Mouse (Mus musculus) C2C12 (cell line): Measurements from ENCODE around the gene Vipas39. TPM values are rescaled to one million over a fixed set of nuclear protein-coding genes. Genes with fewer than 3 reads are reported as not detected.

Source experiments
- H3K27me3 ChIP-seq: one replicate; pipeline ENCODE4 v1.6.1; 2011; ENCODE audit not compliant: control insufficient read depth, insufficient read depth, insufficient read length
- H3K36me3 ChIP-seq: one replicate; pipeline ENCODE4 v1.6.1; 2011; ENCODE audit not compliant: control insufficient read depth, insufficient read depth
- H3K4me3 ChIP-seq: one replicate; pipeline ENCODE4 v1.5.1; 2011; ENCODE audit warnings: mild to moderate bottlenecking, control low read depth; ENCODE audit not compliant: poor library complexity, insufficient read depth, severe bottlenecking
- H3K79me2 ChIP-seq: one replicate; pipeline ENCODE4 v1.6.1; 2011; ENCODE audit not compliant: control insufficient read depth, insufficient read depth
- H3K79me3 ChIP-seq: one replicate; pipeline ENCODE4 v1.6.1; 2011; ENCODE audit warnings: low read depth, control low read depth
- H3ac ChIP-seq: one replicate; pipeline ENCODE3; 2011; ENCODE audit warnings: low read depth; ENCODE audit not compliant: control insufficient read depth, insufficient read length
- CEBPB ChIP-seq: IDR thresholded peaks from one replicate; pipeline ENCODE4 v1.6.1; 2011; ENCODE audit warnings: low read depth, mild to moderate bottlenecking, control low read depth, moderate library complexity
- CTCF ChIP-seq: IDR thresholded peaks from one replicate; pipeline ENCODE4 v1.5.1; 2011; ENCODE audit not compliant: control insufficient read depth, insufficient read depth, insufficient read length
- FOSL1 ChIP-seq: IDR thresholded peaks from one replicate; pipeline ENCODE4 v1.8.0; 2011; ENCODE audit warnings: mild to moderate bottlenecking, low read length; ENCODE audit not compliant: poor library complexity, insufficient read depth, severe bottlenecking
- MAX ChIP-seq: IDR thresholded peaks from one replicate; pipeline ENCODE4 v1.6.1; 2011; ENCODE audit warnings: mild to moderate bottlenecking, control low read depth
- MYOD1 ChIP-seq: IDR thresholded peaks from one replicate; pipeline ENCODE4 v1.6.1; 2011; ENCODE audit warnings: low read depth; ENCODE audit not compliant: control insufficient read depth, insufficient read length
- MYOG ChIP-seq: IDR thresholded peaks from one replicate; pipeline ENCODE4 v1.6.1; 2011; ENCODE audit not compliant: control insufficient read depth, insufficient read length; ENCODE audit errors: extremely low read depth
- USF1 ChIP-seq: IDR thresholded peaks from one replicate; pipeline ENCODE4 v1.6.1; 2011; ENCODE audit warnings: low read depth, mild to moderate bottlenecking, control low read depth, moderate library complexity
- microRNA-seq: library from miRNA; unstranded; fragments of <30 nt; microRNA quantifications from one replicate; pipeline ENCODE4, GENCODE M21; 2019; ENCODE audit warnings: borderline microRNAs expressed
- polyA plus RNA-seq: library from polyadenylated mRNA; unstranded; fragments of >200 nt; fragmentation: generic; extraction: Trizol; gene quantifications from one replicate; pipeline ENCODE4 v1.2.1, GENCODE M21; 2012; ENCODE audit warnings: missing spikeins

The Vipas39 gene
- polyA plus RNA-seq, 1 experiment = 23.2 TPM

- no peaks in the 10 kb centered on the region for H3K36me3 ChIP-seq
- no peak overlapping the region for H3ac ChIP-seq
- no peaks in the 10 kb centered on the region for H3K27me3 ChIP-seq
- TF ChIP-seq CEBPB (no peak), FOSL1 (no peak), USF1 (no peak), CTCF (no peak), MAX (no peak), MYOD1 (no peak), MYOG (no peak)
- H3K4me3 ChIP-seq = no peak overlapping the region
- H3K79me3 ChIP-seq = peaks cover 6% of the 10 kb centered on the region
- H3K79me2 ChIP-seq = peaks cover 15% of the 10 kb centered on the region
Measured at GRCm38 (mm10) chr12:87193008-87193407, 73.0 kb downstream of the Vipas39 start.

Small RNAs within 50 kb of the gene (microRNA-seq; reads per million reads assigned to microRNA genes)
- not detected for gene Gm47293

Other genes starting within 250 kb of the Vipas39 start
- gene Tmem63c, start 244.9 kb downstream of the Vipas39 start, polyA plus RNA-seq = not detected
- gene Ngb, start 163.7 kb downstream of the Vipas39 start, polyA plus RNA-seq = 0.06 TPM
- 28.4 TPM for gene Gstz1, start 119.1 kb downstream of the Vipas39 start, polyA plus RNA-seq
- 9.8 TPM for gene Pomt2, start 118.3 kb downstream of the Vipas39 start, polyA plus RNA-seq
- gene Samd15, start 66.5 kb downstream of the Vipas39 start, polyA plus RNA-seq = 0.26 TPM
- 2.6 TPM for gene Tmed8, start 65.8 kb downstream of the Vipas39 start, polyA plus RNA-seq
- 0.18 TPM for gene Noxred1, start 27.5 kb downstream of the Vipas39 start, polyA plus RNA-seq
- 226 TPM for gene Ahsa1, start 223 bp upstream of the Vipas39 start, polyA plus RNA-seq
- 0.18 TPM for gene Ism2, start 33.4 kb upstream of the Vipas39 start, polyA plus RNA-seq
- gene Sptlc2, start 122.1 kb upstream of the Vipas39 start, polyA plus RNA-seq = 44.7 TPM
- gene Slirp, start 177.6 kb upstream of the Vipas39 start, polyA plus RNA-seq = 84.9 TPM
- gene Alkbh1, start 177.8 kb upstream of the Vipas39 start, polyA plus RNA-seq = 12.7 TPM
- 41.7 TPM for gene Snw1, start 206.0 kb upstream of the Vipas39 start, polyA plus RNA-seq
- not detected for gene Gm5788, start 228.5 kb upstream of the Vipas39 start, polyA plus RNA-seq
- 0.05 TPM for gene Gm8300, start 248.1 kb upstream of the Vipas39 start, polyA plus RNA-seq